Mouse (Mus musculus) gastrocnemius, adult 18-20 months (tissue): ENCODE results near the gene Matn4. TPM values are rescaled to one million over a fixed set of nuclear protein-coding genes. Genes with fewer than 3 reads are reported as not detected.

Experiments
- DNase-seq: peaks from one replicate; pipeline ENCODE4 v3.0.0; 2021; ENCODE audit warnings: low spot score
- total RNA-seq, 2 experiments: library from RNA; stranded (reverse); gene quantifications; 2 replicates each; pipeline ENCODE4 v1.2.3; 2021

Gene Matn4
- total RNA-seq, 2 experiments from 2014 or later = 0.59 to 0.78 TPM

DNA sequence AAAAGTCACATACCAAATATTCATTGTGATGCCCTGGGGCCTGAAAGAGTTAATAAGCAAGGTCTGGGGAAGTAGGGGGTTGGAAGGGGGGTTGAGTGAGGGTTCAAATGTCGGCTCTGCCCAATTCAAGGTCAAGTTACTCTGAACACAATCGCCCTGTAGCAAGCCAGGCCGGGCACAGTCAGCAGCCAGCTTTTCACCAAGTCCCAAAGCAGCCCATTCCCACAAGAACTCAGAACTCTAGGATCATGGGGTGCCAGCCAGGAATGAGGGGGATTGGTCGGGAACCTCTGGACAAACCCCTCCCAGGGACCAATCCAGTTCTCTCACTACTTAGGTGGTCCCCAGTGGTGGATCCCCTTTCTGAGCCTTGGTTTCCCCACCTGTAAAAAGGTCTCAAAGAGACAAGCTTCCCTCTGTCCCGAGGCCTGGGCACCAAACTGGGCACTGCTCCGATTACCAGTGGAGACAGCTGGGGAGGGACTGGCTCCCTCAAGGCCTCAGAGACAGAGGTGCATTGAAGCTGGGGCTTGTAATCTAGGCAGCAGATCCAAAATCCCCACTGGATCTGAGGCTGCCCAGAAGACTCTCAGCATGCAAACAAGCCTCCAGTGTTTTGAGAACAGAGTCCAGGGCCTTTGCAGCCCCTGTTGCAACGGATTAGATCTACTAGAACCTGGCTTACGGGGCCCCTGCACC, 31.4 kb upstream of the Matn4 start:
- no peak for DNase-seq

GRCm38 (mm10) chr2:164435216-164436090, 30.5 kb upstream of the Matn4 start:
- DNase-seq = no peak

- DNase-seq = no peak
Measured at GRCm38 (mm10) chr2:164434681-164435080, 29.7 kb upstream of the Matn4 start.

DNA sequence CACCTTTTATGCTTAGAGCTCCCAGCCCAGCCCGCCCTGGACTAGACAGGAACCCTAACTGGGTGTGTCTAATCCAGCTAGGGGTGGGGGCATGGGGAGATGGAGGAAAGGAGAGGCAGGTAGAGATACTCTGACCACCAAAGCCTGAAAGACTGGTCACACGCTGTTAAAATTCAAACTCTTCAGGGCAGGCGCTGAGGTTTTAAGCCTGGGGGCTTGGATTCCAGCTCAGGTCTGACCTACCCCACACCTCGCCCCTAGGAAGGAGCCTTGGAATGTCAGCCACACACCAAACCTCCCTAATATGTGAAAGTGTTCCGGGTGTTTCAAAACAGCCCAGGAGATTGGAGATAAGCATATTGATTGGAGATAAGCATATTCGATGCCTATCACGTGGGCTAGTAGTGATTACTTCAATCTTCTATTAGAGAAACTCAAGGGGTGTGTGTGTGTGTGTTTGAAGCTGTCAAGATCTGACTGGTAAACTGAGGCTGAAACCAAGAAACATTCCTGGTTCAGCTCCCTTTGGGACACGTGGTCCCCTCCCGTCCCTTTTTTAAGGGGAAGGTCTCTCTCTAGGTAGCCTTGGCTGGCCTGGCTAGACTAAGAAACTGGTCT, 28.4 kb upstream of the Matn4 start:
- no peak for DNase-seq

DNA sequence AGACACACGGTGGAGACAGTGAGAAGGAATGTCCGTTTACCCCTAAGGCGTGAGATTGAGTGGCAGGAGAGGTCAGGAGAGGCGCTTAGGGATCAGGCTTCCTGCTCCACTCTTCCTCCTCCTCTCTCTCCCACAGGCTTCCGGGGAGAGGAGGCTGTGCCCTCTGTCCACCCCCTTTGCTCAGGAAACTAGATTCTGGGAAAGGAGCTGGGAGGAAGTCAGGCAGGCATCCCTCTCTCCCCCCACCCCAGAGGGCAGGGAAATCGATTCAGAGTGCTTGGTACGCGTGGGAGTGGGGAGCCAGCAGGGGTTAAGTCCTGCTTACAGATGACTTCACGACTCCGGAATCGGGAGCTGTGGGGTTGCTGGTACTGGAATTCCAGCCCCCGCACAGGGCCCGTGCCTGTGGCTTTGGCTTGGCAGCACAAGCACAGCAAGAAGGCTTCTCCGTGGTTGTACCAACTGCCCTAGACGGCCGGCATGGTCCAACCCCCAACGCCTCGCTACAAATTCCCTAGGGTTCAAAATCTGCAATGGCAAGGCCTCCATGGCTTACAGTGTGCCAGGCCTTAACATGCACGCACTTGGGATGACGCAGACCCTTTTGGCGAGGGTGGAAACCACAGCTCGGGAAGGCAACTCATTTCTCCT, 27.7 kb upstream of the Matn4 start:
- DNase-seq = peak; percentile 66

DNA sequence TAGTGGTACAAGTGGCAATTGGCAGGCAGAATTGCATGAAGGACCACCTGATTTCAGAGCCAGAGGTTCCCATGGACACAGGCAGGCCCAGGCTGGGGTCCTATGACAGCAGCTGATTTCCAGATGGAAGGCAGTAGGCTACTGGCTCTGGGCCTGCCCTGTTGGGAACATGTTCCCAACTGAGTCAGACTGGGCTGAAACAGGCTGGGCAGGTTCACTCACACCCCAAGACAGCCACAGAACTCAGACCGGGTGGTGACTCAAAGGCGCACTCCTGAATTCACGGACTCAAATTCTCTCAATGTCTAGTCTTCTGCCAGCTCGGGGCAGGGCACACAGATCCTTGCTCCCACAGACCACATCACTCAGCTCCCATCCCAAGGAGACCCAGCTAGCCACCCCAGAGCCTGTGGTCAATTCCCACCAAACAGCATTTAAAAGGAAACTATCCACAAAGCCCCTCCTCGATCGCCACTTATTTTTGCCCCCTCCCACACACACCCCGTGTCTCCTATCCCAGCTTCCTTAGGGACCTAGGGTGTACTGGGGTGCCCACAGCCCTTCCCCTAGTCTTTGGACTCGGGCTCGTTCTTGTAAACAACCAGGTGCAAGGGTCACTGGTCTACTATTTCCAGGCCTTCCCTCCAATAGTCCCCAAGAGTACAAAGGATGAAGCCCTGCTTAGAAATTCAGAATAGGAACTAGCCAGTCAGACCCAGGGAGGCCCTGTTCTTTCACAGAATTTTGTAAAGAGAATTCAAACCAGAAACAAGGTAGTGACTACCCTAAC, 26.9 kb upstream of the Matn4 start:
- DNase-seq = no peak

DNA sequence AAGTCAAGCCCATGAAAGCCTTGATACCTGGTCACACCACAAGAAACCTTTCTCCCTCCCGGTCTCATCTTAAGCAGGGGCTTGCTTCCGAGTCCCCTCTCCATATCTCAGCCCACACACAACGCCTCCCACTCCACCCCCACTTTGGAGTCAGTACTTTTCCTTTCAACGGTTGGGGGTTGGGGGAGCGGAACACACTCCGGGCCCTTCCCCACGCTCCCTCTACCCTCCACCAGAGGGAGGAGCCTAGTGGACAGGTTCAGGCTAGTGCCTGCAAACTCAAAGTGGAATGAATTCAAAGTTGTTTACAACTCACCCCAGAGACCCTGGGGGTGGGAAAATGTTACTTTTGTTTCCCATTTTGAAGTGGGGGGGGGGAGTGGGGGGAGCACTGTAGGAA, 25.7 kb upstream of the Matn4 start:
- no peak for DNase-seq

GRCm38 (mm10) chr2:164429881-164430615, 25.1 kb upstream of the Matn4 start:
- no peak for DNase-seq

- DNase-seq = no peak
Measured at GRCm38 (mm10) chr2:164428451-164428850, 23.5 kb upstream of the Matn4 start.

DNA sequence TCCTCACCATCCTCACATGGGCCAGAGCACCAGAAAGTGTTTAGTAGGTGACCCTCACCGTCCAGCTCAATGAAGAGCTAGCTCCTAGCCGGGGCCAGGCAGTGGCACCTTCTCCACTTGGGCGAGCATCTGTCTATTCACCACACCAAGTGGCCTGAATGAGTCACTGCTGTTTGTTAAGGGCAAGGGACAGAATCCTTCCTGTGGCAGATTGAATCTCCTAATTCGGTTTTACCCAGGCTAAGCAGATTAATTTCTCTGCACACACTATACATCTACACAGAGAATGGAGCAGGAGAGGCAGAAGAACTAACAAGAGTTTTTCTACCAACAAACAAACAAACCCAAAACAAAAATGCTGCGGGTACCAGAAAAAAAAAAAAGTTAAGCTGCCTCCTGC, 22.0 kb upstream of the Matn4 start:
- DNase-seq = no peak

DNA sequence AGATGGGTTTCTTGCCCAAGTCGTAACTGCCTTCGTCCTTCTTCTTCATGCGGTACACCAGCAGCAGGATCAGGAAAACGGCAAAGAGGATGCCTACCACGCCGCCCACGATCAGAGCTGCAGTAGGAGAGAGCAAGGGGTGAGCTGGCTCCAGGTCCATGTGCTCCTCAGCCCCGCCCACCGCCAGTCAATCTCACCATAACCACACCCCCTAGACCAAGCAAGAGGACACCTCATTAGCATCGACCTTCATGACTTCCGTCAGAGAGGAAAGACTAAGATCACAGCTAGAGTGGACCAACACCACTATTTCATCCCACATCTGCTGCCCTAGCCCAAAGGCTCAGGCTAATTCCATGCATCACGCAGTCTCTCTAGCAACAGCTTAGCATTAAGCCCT, 21.2 kb upstream of the Matn4 start:
- DNase-seq = no peak

DNA sequence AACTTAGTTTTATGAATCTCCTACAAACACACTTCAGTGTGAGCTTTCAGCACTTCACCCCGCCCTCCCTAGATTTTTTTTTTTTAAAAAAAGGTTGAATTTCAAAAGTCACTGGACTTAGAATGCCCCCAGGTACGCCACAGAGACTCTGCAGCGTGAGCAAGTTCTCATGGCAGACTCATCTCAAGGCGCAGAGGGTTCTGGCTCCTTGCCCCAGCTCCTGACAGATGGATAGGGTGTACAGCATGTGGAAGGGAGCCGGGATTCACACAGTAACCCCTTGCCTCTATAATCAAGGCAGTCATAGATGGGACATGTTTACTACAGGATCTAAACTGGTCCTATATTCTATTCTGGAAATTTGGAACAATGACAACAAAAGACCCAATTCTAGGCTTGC, 20.4 kb upstream of the Matn4 start:
- DNase-seq = peak; percentile 56

- DNase-seq = no peak
Measured at GRCm38 (mm10) chr2:164424406-164424805, 19.4 kb upstream of the Matn4 start.

- DNase-seq = peak; percentile 47
Measured at GRCm38 (mm10) chr2:164423464-164423863, 18.5 kb upstream of the Matn4 start.

GRCm38 (mm10) chr2:164422675-164423393, 17.9 kb upstream of the Matn4 start:
- DNase-seq = no peak

DNA sequence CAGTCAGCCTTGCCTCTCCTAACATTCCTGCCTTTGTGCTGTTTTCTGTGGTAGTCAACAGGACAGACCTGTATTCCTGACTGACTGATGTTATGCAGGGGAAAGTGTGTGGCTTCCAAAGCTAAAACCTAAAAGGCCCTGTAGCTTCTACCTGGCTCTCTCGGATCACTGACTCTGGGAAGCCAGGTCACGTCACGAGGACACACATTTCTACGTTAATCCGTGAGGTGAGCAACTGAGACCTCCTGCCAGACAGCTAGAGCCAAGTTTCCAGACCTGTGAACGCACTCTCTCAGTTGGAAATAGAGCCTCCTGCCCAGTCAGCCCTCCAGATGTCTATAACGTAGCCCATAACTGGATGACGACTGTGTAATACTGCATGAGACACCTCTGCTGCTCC, 17.0 kb upstream of the Matn4 start:
- DNase-seq = no peak

DNA sequence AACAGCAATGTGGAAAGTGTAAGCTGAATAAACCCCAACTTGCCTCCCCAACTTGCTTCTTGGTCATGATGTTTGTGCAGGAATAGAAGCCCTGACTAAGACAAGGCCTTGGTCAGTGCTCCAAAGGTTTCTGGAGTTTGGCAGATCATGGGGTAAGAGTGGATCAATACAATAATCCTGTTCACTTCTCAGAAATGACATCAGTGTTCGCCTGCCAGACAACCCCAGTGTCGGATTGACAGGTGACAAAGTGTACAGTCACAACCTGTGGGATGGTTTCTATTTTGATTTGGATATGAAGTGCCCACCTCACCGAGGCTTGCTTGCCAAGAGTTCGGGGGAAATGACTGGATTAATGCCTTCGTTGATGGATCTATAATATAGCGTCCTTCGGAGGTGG, 16.3 kb upstream of the Matn4 start:
- DNase-seq = no peak

GRCm38 (mm10) chr2:164419489-164419888, 14.5 kb upstream of the Matn4 start:
- DNase-seq = no peak

- no peak for DNase-seq
Measured at GRCm38 (mm10) chr2:164418308-164418875, 13.4 kb upstream of the Matn4 start.
